Mouse (Mus musculus) heart, postnatal 0 days (tissue): Measurements from ENCODE around the gene Gm1043. TPM values are rescaled to one million over a fixed set of nuclear protein-coding genes. Genes with fewer than 3 reads are reported as not detected.

Experiments
- ATAC-seq: fragments of 200-750 bp; cut with Nextera tagmentation; 2 replicates; pipeline ENCODE4 v1.8.0; 2017; ENCODE audit warnings: low read depth, moderate number of reproducible peaks, moderate library complexity; ENCODE audit not compliant: insufficient read depth
- DNase-seq: peaks from one replicate; pipeline ENCODE4 v3.0.0-alpha.2; 2016; ENCODE audit warnings: low spot score
- H3K27ac ChIP-seq: fragments of 300-500 bp; sonication (generic); 2 replicates; pipeline ENCODE4 v1.5.1; 2014; ENCODE audit warnings: low read depth, mild to moderate bottlenecking
- H3K27me3 ChIP-seq: fragments of 300-500 bp; sonication (generic); 2 replicates; pipeline ENCODE4 v1.6.1; 2014; ENCODE audit warnings: low read length, mixed read lengths; ENCODE audit not compliant: control insufficient read depth, insufficient read depth
- H3K36me3 ChIP-seq: fragments of 300-500 bp; sonication (generic); replicated peaks from 2 replicates; pipeline ENCODE4 v1.6.1; 2014; ENCODE audit warnings: low read length, mixed read lengths; ENCODE audit not compliant: control insufficient read depth, insufficient read depth
- H3K4me1 ChIP-seq: fragments of 300-500 bp; sonication (generic); 2 replicates; pipeline ENCODE4 v1.6.1; 2014; ENCODE audit warnings: antibody characterized with exemption; ENCODE audit not compliant: control insufficient read depth, insufficient read depth
- H3K4me2 ChIP-seq: fragments of 300-500 bp; sonication (generic); 2 replicates; pipeline ENCODE4 v1.6.1; 2014; ENCODE audit warnings: low read depth, mild to moderate bottlenecking, low read length, moderate library complexity
- H3K4me3 ChIP-seq: fragments of 300-500 bp; sonication (generic); 2 replicates; pipeline ENCODE4 v1.5.1; 2014; ENCODE audit warnings: low read depth, low read length
- H3K9ac ChIP-seq: fragments of 300-500 bp; sonication (generic); replicated peaks from 2 replicates; pipeline ENCODE4 v1.6.1; 2014; ENCODE audit warnings: low read depth, low read length, mixed read lengths
- H3K9me3 ChIP-seq: fragments of 300-500 bp; sonication (generic); replicated peaks from 2 replicates; pipeline ENCODE4 v1.6.1; 2016; ENCODE audit warnings: low read length; ENCODE audit not compliant: control insufficient read depth
- CTCF ChIP-seq: IDR thresholded peaks from 2 replicates; pipeline ENCODE4 v1.5.1; 2016; ENCODE audit warnings: antibody characterized with exemption, control low read depth, low read depth
- EP300 ChIP-seq: IDR thresholded peaks from 2 replicates; pipeline ENCODE4 v1.6.1; 2016; ENCODE audit warnings: antibody characterized with exemption, low read depth
- WGBS: fragments of 180-500 bp; shearing (Covaris S2); extraction: QIAGEN DNeasy Blood & Tissue Kit; methylation state at CpG from one replicate; pipeline ENCODE4 v1.1.7; 2014; 5-methylcytosine and 5-hydroxymethylcytosine counted together
- polyA plus RNA-seq: library from polyadenylated mRNA; unstranded; fragments of >200 nt; fragmentation: Nextera tagmentation; extraction: Ambion mirVana; gene quantifications from 2 replicates; pipeline ENCODE4 v1.2.1, GENCODE M21; 2015
- total RNA-seq: library from RNA; depleted of rRNA; stranded (reverse); fragments of >200 nt; gene quantifications from 2 replicates; pipeline ENCODE4 v1.2.3, GENCODE M21; 2014; ENCODE audit warnings: low replicate concordance; rRNA removed

The Gm1043 gene
- not detected in 2 replicates for total RNA-seq
- polyA plus RNA-seq: not detected in 2 replicates

- peaks cover 7% of the 10 kb centered on the region for H3K27me3 ChIP-seq
- H3K36me3 ChIP-seq: no peaks in the 10 kb centered on the region
- no peak for DNase-seq
- no peak within 1 kb of the TSS for H3K4me2 ChIP-seq
- 81% methylated on average over 16 of the region's 16 CpGs for WGBS
- no peaks in the 10 kb centered on the region for H3K9me3 ChIP-seq
- H3K27ac ChIP-seq: no peak within 1 kb of the TSS
- ATAC-seq: no peak
- TF ChIP-seq EP300: no peak
- no peak for TF ChIP-seq CTCF
- H3K9ac ChIP-seq: no peak within 1 kb of the TSS
- H3K4me1 ChIP-seq: no peaks in the 10 kb centered on the region
- H3K4me3 ChIP-seq: no peak within 1 kb of the TSS
Measured at GRCm38 (mm10) chr5:37085241-37085640, at the start of gene Gm1043. Gene Gm1043 (plus strand): TSS chr5:37085370.

GRCm38 (mm10) chr5:37035896-37036295, 49.3 kb upstream of the Gm1043 start:
- WGBS: 73% methylated on average over 6 of the region's 6 CpGs
- Histone ChIP-seq H3K4me2 (no peak overlapping the region), H3K9me3 (no peaks in the 10 kb centered on the region), H3K9ac (no peak overlapping the region), H3K4me1 (no peaks in the 10 kb centered on the region), H3K27ac (no peak overlapping the region), H3K4me3 (no peak overlapping the region), H3K27me3 (peaks cover 7% of the 10 kb centered on the region), H3K36me3 (no peaks in the 10 kb centered on the region)
- ATAC-seq: no peak
- DNase-seq: no peak
- TF ChIP-seq EP300 (no peak), CTCF (no peak)

- WGBS: 55% methylated on average over 3 of the region's 3 CpGs
- Histone ChIP-seq H3K4me1 (no peaks in the 10 kb centered on the region), H3K4me2 (no peak overlapping the region), H3K9ac (no peak overlapping the region), H3K27ac (no peak overlapping the region), H3K4me3 (no peak overlapping the region), H3K9me3 (no peaks in the 10 kb centered on the region), H3K27me3 (no peaks in the 10 kb centered on the region), H3K36me3 (no peaks in the 10 kb centered on the region)
- no peak for TF ChIP-seq CTCF
- TF ChIP-seq EP300: no peak
- ATAC-seq (no peak), DNase-seq (no peak)
Measured at GRCm38 (mm10) chr5:37036884-37037283, 48.3 kb upstream of the Gm1043 start.

- no peak for ATAC-seq
- TF ChIP-seq EP300 (no peak), CTCF (no peak)
Measured at GRCm38 (mm10) chr5:37039908-37040307, 45.3 kb upstream of the Gm1043 start.

GRCm38 (mm10) chr5:37040711-37041110, 44.5 kb upstream of the Gm1043 start:
- no peak for ATAC-seq
- H3K27me3 ChIP-seq: no peaks in the 10 kb centered on the region
- DNase-seq: no peak
- H3K36me3 ChIP-seq: no peaks in the 10 kb centered on the region
- no peak overlapping the region for H3K9ac ChIP-seq
- H3K4me3 ChIP-seq: no peak overlapping the region
- no peak overlapping the region for H3K4me2 ChIP-seq
- no peaks in the 10 kb centered on the region for H3K4me1 ChIP-seq
- no peak overlapping the region for H3K27ac ChIP-seq
- no peaks in the 10 kb centered on the region for H3K9me3 ChIP-seq
- TF ChIP-seq EP300 (no peak), CTCF (no peak)
- 17% methylated on average over 9 of the region's 9 CpGs for WGBS

More at GRCm38 (mm10) chr5:37039908-37040307, 45.3 kb upstream of the Gm1043 start:
- no peak overlapping the region for H3K4me3 ChIP-seq
- no peak overlapping the region for H3K27ac ChIP-seq
- H3K4me1 ChIP-seq: no peaks in the 10 kb centered on the region
- H3K9ac ChIP-seq: no peak overlapping the region
- H3K27me3 ChIP-seq: no peaks in the 10 kb centered on the region
- H3K36me3 ChIP-seq: no peaks in the 10 kb centered on the region
- no peaks in the 10 kb centered on the region for H3K9me3 ChIP-seq
- 70% methylated on average over 6 of the region's 6 CpGs for WGBS
- H3K4me2 ChIP-seq: no peak overlapping the region
- DNase-seq: no peak

GRCm38 (mm10) chr5:37041651-37042050, 43.5 kb upstream of the Gm1043 start:
- H3K4me3 ChIP-seq: no peak overlapping the region
- no peak for ATAC-seq
- DNase-seq: no peak
- H3K9ac ChIP-seq: no peak overlapping the region
- no peaks in the 10 kb centered on the region for H3K9me3 ChIP-seq
- H3K27me3 ChIP-seq: 0 out of 2 replicates have a peak, but pooled peaks cover under 1% of the 10 kb centered on the region
- no peak overlapping the region for H3K4me2 ChIP-seq
- TF ChIP-seq EP300: no peak
- TF ChIP-seq CTCF: no peak
- H3K4me1 ChIP-seq: no peaks in the 10 kb centered on the region
- H3K36me3 ChIP-seq: no peaks in the 10 kb centered on the region
- H3K27ac ChIP-seq: no peak overlapping the region
- WGBS: 30% methylated on average over 6 of the region's 6 CpGs
